Mouse (Mus musculus) G1E (cell line): ENCODE measurements around the gene Hist1h4d.

Experiments used
- CTCF ChIP-seq: IDR thresholded peaks from 2 replicates; pipeline ENCODE4 v1.5.1; 2012; ENCODE audit warnings: low read depth, low read length, inconsistent platforms, mixed read lengths
- GATA1 ChIP-seq: IDR thresholded peaks from 2 replicates; pipeline ENCODE4 v1.6.1; 2012; ENCODE audit warnings: borderline replicate concordance, low read length, inconsistent platforms, mixed read lengths
- POLR2AphosphoS5 ChIP-seq: IDR thresholded peaks from 2 replicates; pipeline ENCODE4 v1.6.1; 2012; ENCODE audit warnings: low read depth, low read length, inconsistent platforms; ENCODE audit not compliant: insufficient replicate concordance
- TAL1 ChIP-seq: conservative IDR thresholded peaks from 2 replicates; pipeline ENCODE4 v1.6.1; 2012; ENCODE audit warnings: low read depth, low read length, inconsistent platforms, mixed read lengths

GRCm38 (mm10) chr13:23630653-23631052 lies 49.3 kb downstream of the Hist1h4d start:
- TF ChIP-seq CTCF: no peak
- no peak for TF ChIP-seq GATA1
- no peak for TF ChIP-seq POLR2AphosphoS5
- no peak for TF ChIP-seq TAL1
